Mouse (Mus musculus): ENCODE results near the gene Rpl3. TPM values are rescaled to one million over a fixed set of nuclear protein-coding genes. Genes with fewer than 3 reads are reported as not detected.
A peak's percentile ranks its signal among the peaks of the same experiment; 100 is the strongest.

Gene Rpl3
- 3,528 TPM in 1 of 2 replicates, not detected in the other for polyA plus RNA-seq (2012; ENCODE audit: insufficient read depth, insufficient read length, low replicate concordance, missing spikeins)

DNA sequence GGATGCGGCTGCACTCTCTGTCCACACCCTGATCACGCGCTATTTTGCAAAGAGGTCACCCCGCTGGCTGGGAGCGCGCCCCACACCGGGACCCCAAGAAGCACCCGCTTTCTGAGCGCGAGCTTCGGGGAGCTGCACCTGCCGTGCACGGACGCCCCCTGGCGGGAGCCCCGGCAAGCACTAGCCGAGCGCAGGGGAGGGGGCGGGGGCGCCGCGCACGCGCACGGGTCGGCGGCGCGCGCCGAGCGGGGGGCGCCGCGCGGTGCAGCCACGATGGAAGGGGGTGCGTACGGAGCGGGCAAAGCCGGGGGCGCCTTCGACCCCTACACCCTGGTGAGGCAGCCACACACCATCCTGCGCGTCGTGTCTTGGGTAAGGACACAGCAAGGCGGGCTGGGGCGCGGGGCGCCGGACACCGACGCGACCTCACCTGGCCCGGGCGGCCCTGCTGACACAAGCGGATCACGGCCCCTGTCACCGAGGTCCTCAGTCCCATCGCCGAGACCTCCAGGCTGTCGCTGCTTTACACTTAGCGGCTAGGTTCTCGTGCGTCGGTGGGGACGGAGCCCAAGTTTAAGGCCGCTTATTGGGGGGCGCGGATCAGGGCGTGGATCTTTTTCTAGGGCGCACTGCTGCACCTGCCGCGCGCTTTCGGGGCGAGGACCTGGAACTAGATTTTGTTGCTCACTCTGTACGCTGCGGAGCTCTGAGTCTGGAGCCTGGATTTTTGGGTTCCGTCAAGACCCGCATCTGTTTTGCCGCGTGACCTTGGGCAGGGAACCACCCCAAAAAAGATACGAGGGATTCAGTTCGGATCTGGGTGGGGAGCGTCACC lies at the start of gene Rpl3, which contains the start of gene Syngr1:
Gene Rpl3, minus strand, starts transcription at position 748 of the 835 bp plus-strand sequence.
Gene Syngr1, plus strand, starts transcription at position 214 of the 835 bp plus-strand sequence.
- TF ChIP-seq CTCF (IDR thresholded peaks at IDR 0.05; ENCODE audit: insufficient read depth, low read depth, low read length), result peak; percentile 81
- peak; percentile 78 for TF ChIP-seq POLR2A (IDR thresholded peaks at IDR 0.05; ENCODE audit: insufficient read depth, low read depth, low read length)
- peak within 1 kb of the TSS; percentile 99 for H3K4me3 ChIP-seq (ENCODE audit: insufficient read depth, low read depth, low read length)
- H3K27ac ChIP-seq (ENCODE audit: insufficient read depth, low read depth, low read length), result peak within 1 kb of the TSS; percentile 92
- WGBS, result 1% methylated on average over 85 of the region's 86 CpGs
- H3K4me1 ChIP-seq (ENCODE audit: control insufficient read depth, insufficient read depth, low read length), result peaks cover 33% of the 10 kb centered on the region

DNA sequence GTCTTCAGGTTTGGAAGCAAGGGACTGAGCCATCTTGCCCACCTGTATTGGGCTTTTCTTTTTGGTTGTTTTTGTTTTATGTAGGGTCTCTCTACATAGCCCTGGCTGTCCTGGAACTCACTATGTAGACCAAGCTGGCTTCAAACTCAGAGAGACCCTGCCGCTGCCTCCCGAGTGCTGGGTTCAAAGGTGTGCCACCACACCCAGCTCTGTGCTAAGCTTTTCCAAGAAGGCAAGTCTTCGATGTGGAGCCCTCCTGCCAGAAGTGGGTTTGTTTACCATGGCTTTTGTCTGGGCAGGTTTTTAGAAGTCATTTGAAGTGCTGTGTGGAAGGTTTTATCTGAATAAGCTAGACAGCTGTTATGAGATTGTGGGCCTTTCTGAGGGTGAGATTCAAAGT lies 49.2 kb upstream of the Rpl3 start:
- no peak overlapping the region for H3K27ac ChIP-seq (ENCODE audit: insufficient read depth, low read depth, low read length)
- no peak overlapping the region for H3K4me3 ChIP-seq (ENCODE audit: insufficient read depth, low read depth, low read length)
- 93% methylated on average over 3 of the region's 3 CpGs for WGBS
- peaks cover 25% of the 10 kb centered on the region for H3K4me1 ChIP-seq (ENCODE audit: control insufficient read depth, insufficient read depth, low read length)
- no peak for TF ChIP-seq POLR2A (IDR thresholded peaks at IDR 0.05; ENCODE audit: insufficient read depth, low read depth, low read length)
- no peak for TF ChIP-seq CTCF (IDR thresholded peaks at IDR 0.05; ENCODE audit: insufficient read depth, low read depth, low read length)

DNA sequence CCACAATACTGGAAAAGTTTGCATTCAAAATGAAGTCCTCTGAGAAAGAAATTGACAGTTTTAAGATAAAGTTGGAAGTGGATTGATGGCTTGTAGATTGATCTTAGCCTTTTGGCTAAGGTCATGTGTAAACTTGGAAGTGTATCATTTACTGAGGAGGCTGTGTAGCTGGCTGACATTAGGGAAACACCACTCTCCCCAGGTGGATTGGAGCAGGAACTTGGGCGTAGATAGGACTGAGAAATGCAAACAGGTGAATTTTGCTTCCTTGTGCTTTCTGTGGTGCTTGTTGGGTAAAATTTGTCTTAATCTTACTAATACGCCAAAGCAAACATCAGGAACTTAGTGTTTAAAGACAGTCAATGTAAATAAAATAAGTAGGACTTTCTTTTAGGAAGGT lies 48.6 kb upstream of the Rpl3 start:
- 94% methylated on average over 2 of the region's 2 CpGs for WGBS
- no peak for TF ChIP-seq POLR2A (IDR thresholded peaks at IDR 0.05; ENCODE audit: insufficient read depth, low read depth, low read length)
- no peak for TF ChIP-seq CTCF (IDR thresholded peaks at IDR 0.05; ENCODE audit: insufficient read depth, low read depth, low read length)

DNA sequence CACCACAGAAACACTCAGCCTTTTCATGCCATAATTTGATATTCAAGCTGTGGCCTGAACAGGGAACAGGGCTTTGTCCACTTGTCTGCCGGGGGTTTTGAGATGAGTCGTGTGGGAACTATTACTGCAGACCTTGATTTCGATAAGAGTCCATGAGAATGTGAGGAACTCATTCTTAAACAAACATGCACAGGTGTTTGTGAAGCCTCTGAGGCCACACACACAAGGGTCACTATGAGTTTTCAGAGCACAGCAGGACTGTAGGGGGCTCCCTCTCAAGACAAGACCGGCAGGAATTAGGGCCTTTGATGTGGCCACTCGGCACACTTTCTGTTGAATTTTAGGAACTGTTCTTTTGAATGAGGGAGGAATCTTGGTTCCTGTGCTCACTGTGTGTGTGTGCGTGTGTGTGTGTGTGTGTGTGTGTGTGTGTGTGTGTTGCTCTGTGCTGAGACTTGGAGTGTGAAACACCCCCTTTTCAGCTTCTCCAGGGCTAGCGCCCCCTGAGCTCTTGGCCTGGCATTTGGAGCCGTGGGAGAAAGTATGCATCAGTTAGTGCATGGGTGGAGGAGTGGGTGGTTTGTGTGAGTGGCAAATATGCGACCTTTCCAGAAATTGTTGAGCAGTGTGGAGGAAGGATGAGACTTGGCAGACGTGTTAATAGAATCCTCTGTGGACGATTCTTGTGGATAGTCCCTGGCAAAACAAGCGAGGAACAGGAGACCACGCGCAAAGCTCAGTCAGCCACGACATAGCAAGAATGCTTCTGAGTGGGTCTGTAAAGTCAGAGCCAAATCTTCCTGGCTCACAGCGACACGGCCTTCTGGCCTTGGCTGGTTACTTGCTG lies 46.5 kb upstream of the Rpl3 start:
- WGBS, result 21% methylated on average over 17 of the region's 17 CpGs
- Histone ChIP-seq H3K4me3 (ENCODE audit: insufficient read depth, low read depth, low read length) (no peak overlapping the region), H3K4me1 (ENCODE audit: control insufficient read depth, insufficient read depth, low read length) (peaks cover 33% of the 10 kb centered on the region), H3K27ac (ENCODE audit: insufficient read depth, low read depth, low read length) (peak overlapping the region; percentile 75)
- TF ChIP-seq CTCF (IDR thresholded peaks at IDR 0.05; ENCODE audit: insufficient read depth, low read depth, low read length) (no peak), POLR2A (IDR thresholded peaks at IDR 0.05; ENCODE audit: insufficient read depth, low read depth, low read length) (no peak)

More for the DNA sequence above, 48.6 kb upstream of the Rpl3 start:
- Histone ChIP-seq H3K4me1 (ENCODE audit: control insufficient read depth, insufficient read depth, low read length) (peaks cover 25% of the 10 kb centered on the region), H3K27ac (ENCODE audit: insufficient read depth, low read depth, low read length) (no peak overlapping the region), H3K4me3 (ENCODE audit: insufficient read depth, low read depth, low read length) (no peak overlapping the region)

DNA sequence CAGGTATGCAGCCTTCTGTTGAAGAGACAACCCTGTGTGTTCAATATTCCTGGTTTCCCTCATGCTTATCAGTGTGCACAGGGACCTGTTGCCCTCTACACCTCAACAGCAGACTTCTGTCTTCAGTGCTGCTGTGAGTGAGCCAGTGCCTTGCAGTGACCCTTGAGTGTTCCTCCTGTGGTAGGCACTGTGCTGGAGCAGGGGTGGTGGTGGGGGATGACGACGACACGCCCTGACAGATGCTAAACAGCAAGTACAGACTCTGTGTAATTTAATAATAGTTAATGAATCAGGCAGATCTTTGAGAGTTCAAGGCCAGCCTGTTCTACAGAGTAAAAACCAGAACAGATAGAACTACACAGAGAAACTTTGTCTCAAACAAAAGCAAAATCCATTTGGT lies 45.0 kb upstream of the Rpl3 start:
- Histone ChIP-seq H3K27ac (ENCODE audit: insufficient read depth, low read depth, low read length) (no peak overlapping the region; the same call in 1 of the 2 replicates), H3K4me1 (ENCODE audit: control insufficient read depth, insufficient read depth, low read length) (peaks cover 33% of the 10 kb centered on the region), H3K4me3 (ENCODE audit: insufficient read depth, low read depth, low read length) (no peak overlapping the region)
- TF ChIP-seq CTCF (IDR thresholded peaks at IDR 0.05; ENCODE audit: insufficient read depth, low read depth, low read length) (no peak), POLR2A (IDR thresholded peaks at IDR 0.05; ENCODE audit: insufficient read depth, low read depth, low read length) (no peak)
- WGBS, result 88% methylated on average over 3 of the region's 3 CpGs

DNA sequence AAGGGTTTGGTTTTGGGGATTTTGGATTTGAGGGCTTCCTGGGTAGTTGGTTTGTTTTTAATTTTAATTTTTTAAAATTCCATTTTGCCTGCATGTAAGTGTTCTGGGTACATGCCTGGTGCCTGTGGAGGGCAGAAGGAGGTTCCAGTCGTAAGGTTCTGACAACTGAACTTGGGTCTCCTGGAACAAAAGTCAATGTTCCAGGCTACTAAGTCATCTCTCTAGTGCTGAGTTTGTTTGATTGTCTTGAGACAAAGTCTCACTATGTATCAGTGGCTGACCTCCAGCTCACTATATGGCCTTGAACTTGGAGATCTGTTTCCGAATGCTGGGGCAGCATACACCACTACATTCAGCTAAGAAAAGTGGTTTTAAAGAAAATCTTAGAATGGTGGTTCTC lies 43.8 kb upstream of the Rpl3 start:
- H3K4me1 ChIP-seq (ENCODE audit: control insufficient read depth, insufficient read depth, low read length), result peaks cover 33% of the 10 kb centered on the region
- WGBS, result 90% methylated on average over 2 of the region's 2 CpGs

DNA sequence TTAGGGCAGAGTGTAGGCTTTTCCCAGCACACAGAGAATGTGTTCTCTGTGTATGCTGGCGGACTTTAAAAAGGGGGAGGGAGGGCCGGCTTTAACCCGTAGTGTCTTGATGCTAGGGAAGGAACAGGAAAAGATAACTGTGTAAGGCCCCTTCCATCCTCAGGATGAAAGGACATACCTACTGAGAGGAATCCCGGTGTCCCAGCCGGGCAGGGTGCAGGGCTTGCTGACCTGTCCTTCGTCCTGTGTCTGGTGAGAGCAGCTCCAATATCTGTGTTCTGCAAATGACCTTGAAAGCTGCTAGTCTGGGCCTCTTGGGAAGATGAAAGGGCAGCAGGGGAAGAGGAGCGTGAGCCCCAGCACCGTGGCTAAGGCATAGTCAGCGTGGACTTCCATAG lies 42.8 kb upstream of the Rpl3 start:
- Histone ChIP-seq H3K4me1 (ENCODE audit: control insufficient read depth, insufficient read depth, low read length) (peaks cover 33% of the 10 kb centered on the region), H3K4me3 (ENCODE audit: insufficient read depth, low read depth, low read length) (peak overlapping the region; percentile 96), H3K27ac (ENCODE audit: insufficient read depth, low read depth, low read length) (peak overlapping the region; percentile 100)
- 44% methylated on average over 9 of the region's 9 CpGs for WGBS
- TF ChIP-seq CTCF (IDR thresholded peaks at IDR 0.05; ENCODE audit: insufficient read depth, low read depth, low read length), result no peak
- TF ChIP-seq POLR2A (IDR thresholded peaks at IDR 0.05; ENCODE audit: insufficient read depth, low read depth, low read length), result no peak

More for the DNA sequence above, 43.8 kb upstream of the Rpl3 start:
- Histone ChIP-seq H3K27ac (ENCODE audit: insufficient read depth, low read depth, low read length) (no peak overlapping the region; the same call in 1 of the 2 replicates), H3K4me3 (ENCODE audit: insufficient read depth, low read depth, low read length) (no peak overlapping the region)
- TF ChIP-seq CTCF (IDR thresholded peaks at IDR 0.05; ENCODE audit: insufficient read depth, low read depth, low read length) (no peak), POLR2A (IDR thresholded peaks at IDR 0.05; ENCODE audit: insufficient read depth, low read depth, low read length) (no peak)

DNA sequence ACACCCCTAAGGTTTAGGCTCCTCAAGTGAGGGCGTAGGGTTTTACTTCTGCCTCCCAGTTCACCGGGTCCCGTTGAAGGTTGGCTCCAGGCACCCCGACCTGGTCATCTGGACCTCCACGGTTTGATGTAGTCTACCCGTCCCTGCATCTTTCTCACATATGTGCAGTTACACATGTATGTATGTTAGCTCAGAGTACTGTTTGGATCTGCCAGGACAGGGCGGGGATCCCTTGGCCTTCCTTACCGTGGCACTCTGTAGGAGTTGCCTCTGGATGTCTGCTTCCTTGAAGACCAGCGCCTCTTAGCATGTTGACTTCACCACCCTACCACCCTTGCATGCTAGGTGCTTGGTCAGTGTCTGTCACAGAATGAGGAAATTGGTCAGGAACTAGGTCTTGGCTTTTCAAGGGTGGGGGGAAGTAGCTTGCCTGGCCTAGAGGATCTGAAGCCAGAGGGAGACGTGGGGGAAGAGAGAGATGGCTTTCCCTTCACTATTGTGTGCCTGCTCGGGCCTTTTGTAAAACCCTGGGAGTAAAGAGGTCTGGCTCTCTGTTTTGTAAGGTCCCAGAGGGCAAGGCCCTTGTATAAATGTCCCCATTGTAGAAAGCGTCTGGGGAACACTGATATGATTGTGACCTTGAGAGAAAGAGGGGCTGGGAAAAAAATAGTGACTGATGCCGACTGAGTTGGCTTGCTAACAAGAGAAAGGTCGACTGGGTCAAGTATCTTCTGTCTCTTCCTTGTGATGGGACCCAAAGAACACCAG lies 42.2 kb upstream of the Rpl3 start:
- WGBS, result 5% methylated on average over 14 of the region's 14 CpGs
- Histone ChIP-seq H3K4me1 (ENCODE audit: control insufficient read depth, insufficient read depth, low read length) (peaks cover 31% of the 10 kb centered on the region), H3K4me3 (ENCODE audit: insufficient read depth, low read depth, low read length) (peak overlapping the region; percentile 96)

More for the DNA sequence above, 42.2 kb upstream of the Rpl3 start:
- H3K27ac ChIP-seq (ENCODE audit: insufficient read depth, low read depth, low read length), result peak overlapping the region; percentile 100
- no peak for TF ChIP-seq CTCF (IDR thresholded peaks at IDR 0.05; ENCODE audit: insufficient read depth, low read depth, low read length)
- TF ChIP-seq POLR2A (IDR thresholded peaks at IDR 0.05; ENCODE audit: insufficient read depth, low read depth, low read length), result no peak
